Mouse (Mus musculus) kidney, embryonic 15.5 days (tissue): ENCODE results near the gene Itga6. TPM values are rescaled to one million over a fixed set of nuclear protein-coding genes. Genes with fewer than 3 reads are reported as not detected.

Experiments used
- ATAC-seq: fragments of 200-750 bp; cut with Nextera tagmentation; replicated peaks from 2 replicates; pipeline ENCODE4 v1.8.0; 2017; ENCODE audit warnings: moderate TSS enrichment; ENCODE audit not compliant: low FRiP score
- H3K27ac ChIP-seq: fragments of 300-500 bp; sonication (generic); 2 replicates; pipeline ENCODE4 v1.5.1; 2015; ENCODE audit warnings: mild to moderate bottlenecking, inconsistent platforms
- H3K27me3 ChIP-seq: fragments of 300-500 bp; sonication (generic); 2 replicates; pipeline ENCODE4 v1.6.1; 2015; ENCODE audit warnings: inconsistent platforms
- H3K36me3 ChIP-seq: fragments of 300-500 bp; sonication (generic); 2 replicates; pipeline ENCODE4 v1.6.1; 2015; ENCODE audit warnings: inconsistent platforms
- H3K4me1 ChIP-seq: fragments of 300-500 bp; sonication (generic); 2 replicates; pipeline ENCODE4 v1.6.1; 2015; ENCODE audit warnings: inconsistent platforms
- H3K4me2 ChIP-seq: fragments of 300-500 bp; sonication (generic); 2 replicates; pipeline ENCODE4 v1.6.1; 2015; ENCODE audit warnings: moderate library complexity, mild to moderate bottlenecking, inconsistent platforms
- H3K4me3 ChIP-seq: fragments of 300-500 bp; sonication (generic); replicated peaks from 2 replicates; pipeline ENCODE4 v1.5.1; 2015; ENCODE audit warnings: mild to moderate bottlenecking, inconsistent platforms
- H3K9ac ChIP-seq: fragments of 300-500 bp; sonication (generic); 2 replicates; pipeline ENCODE4 v1.6.1; 2015; ENCODE audit warnings: mild to moderate bottlenecking, inconsistent platforms
- H3K9me3 ChIP-seq: fragments of 300-500 bp; sonication (generic); replicated peaks from 2 replicates; pipeline ENCODE4 v1.6.1; 2016; ENCODE audit warnings: inconsistent platforms
- WGBS: fragments of 180-500 bp; shearing (Covaris S2); methylation state at CpG from one replicate; pipeline ENCODE4 v1.1.7; 2015; ENCODE audit warnings: mixed read lengths; 5-methylcytosine and 5-hydroxymethylcytosine counted together
- polyA plus RNA-seq: library from polyadenylated mRNA; unstranded; fragments of >200 nt; fragmentation: Nextera tagmentation; extraction: Ambion mirVana; gene quantifications from 2 replicates; pipeline ENCODE4 v1.2.1, GENCODE M21; 2015

The Itga6 gene
- polyA plus RNA-seq, 1 experiment from 2014 or later, result 74.6 TPM

- no peak overlapping the region for H3K4me3 ChIP-seq
- no peaks in the 10 kb centered on the region for H3K9me3 ChIP-seq
- peaks cover 9% of the 10 kb centered on the region; the same call in 1 of the 2 replicates for H3K36me3 ChIP-seq
- WGBS, result 36% methylated on average over 12 of the region's 12 CpGs
- H3K9ac ChIP-seq, result no peak overlapping the region
- no peaks in the 10 kb centered on the region for H3K27me3 ChIP-seq
- H3K4me2 ChIP-seq, result no peak overlapping the region
- ATAC-seq, result 0 out of 2 replicates have a peak, but pooled peaks have one; percentile 40
- peak overlapping the region; percentile 47; the same call in 1 of the 2 replicates for H3K27ac ChIP-seq
- H3K4me1 ChIP-seq, result peaks cover 55% of the 10 kb centered on the region
These were observed 67.0 kb downstream of the Itga6 start for GRCm38 (mm10) chr2:71812221-71813021.

- Histone ChIP-seq H3K9ac (no peak overlapping the region), H3K27me3 (no peaks in the 10 kb centered on the region), H3K4me1 (peaks cover 57% of the 10 kb centered on the region), H3K9me3 (no peaks in the 10 kb centered on the region), H3K4me2 (no peak overlapping the region), H3K36me3 (peaks cover 12% of the 10 kb centered on the region; the same call in 1 of the 2 replicates), H3K4me3 (no peak overlapping the region), H3K27ac (peak overlapping the region; percentile 47; the same call in 1 of the 2 replicates)
- WGBS, result 72% methylated on average over 4 of the region's 9 CpGs
- ATAC-seq, result no peak
These were observed 67.6 kb downstream of the Itga6 start for GRCm38 (mm10) chr2:71813022-71813358.

GRCm38 (mm10) chr2:71813371-71813770, 68.0 kb downstream of the Itga6 start:
- WGBS, result 76% methylated on average over 5 of the region's 8 CpGs
- Histone ChIP-seq H3K4me2 (no peak overlapping the region), H3K4me3 (no peak overlapping the region), H3K27me3 (no peaks in the 10 kb centered on the region), H3K36me3 (peaks cover 12% of the 10 kb centered on the region; the same call in 1 of the 2 replicates), H3K9me3 (no peaks in the 10 kb centered on the region), H3K4me1 (peaks cover 57% of the 10 kb centered on the region), H3K9ac (no peak overlapping the region), H3K27ac (no peak overlapping the region)
- no peak for ATAC-seq

- Histone ChIP-seq H3K27ac (peak overlapping the region; percentile 32; the same call in 1 of the 2 replicates), H3K4me3 (no peak overlapping the region), H3K36me3 (peaks cover 15% of the 10 kb centered on the region; the same call in 1 of the 2 replicates), H3K9me3 (no peaks in the 10 kb centered on the region), H3K9ac (no peak overlapping the region), H3K27me3 (no peaks in the 10 kb centered on the region), H3K4me1 (peaks cover 55% of the 10 kb centered on the region), H3K4me2 (no peak overlapping the region)
- no peak for ATAC-seq
- WGBS, result 37% methylated on average over 3 of the region's 3 CpGs
These were observed 68.6 kb downstream of the Itga6 start for GRCm38 (mm10) chr2:71814016-71814415.

GRCm38 (mm10) chr2:71815279-71815678, 69.9 kb downstream of the Itga6 start:
- H3K4me1 ChIP-seq, result peaks cover 52% of the 10 kb centered on the region
- no peaks in the 10 kb centered on the region for H3K9me3 ChIP-seq
- H3K36me3 ChIP-seq, result peaks cover 19% of the 10 kb centered on the region
- no peak overlapping the region for H3K4me2 ChIP-seq
- no peak overlapping the region for H3K27ac ChIP-seq
- WGBS, result 29% methylated on average over 5 of the region's 5 CpGs
- no peak overlapping the region for H3K4me3 ChIP-seq
- H3K27me3 ChIP-seq, result no peaks in the 10 kb centered on the region
- no peak overlapping the region for H3K9ac ChIP-seq
- ATAC-seq, result no peak

GRCm38 (mm10) chr2:71816391-71817041, 71.1 kb downstream of the Itga6 start:
- Histone ChIP-seq H3K36me3 (peaks cover 26% of the 10 kb centered on the region), H3K9me3 (no peaks in the 10 kb centered on the region), H3K4me2 (no peak overlapping the region), H3K27me3 (no peaks in the 10 kb centered on the region), H3K27ac (no peak overlapping the region), H3K4me3 (no peak overlapping the region), H3K4me1 (peaks cover 48% of the 10 kb centered on the region), H3K9ac (no peak overlapping the region)
- 0 out of 2 replicates have a peak, but pooled peaks have one; percentile 37 for ATAC-seq
- WGBS, result 41% methylated on average over 14 of the region's 14 CpGs

GRCm38 (mm10) chr2:71824146-71824545, 78.7 kb downstream of the Itga6 start:
- no peak overlapping the region for H3K9ac ChIP-seq
- H3K27me3 ChIP-seq, result no peaks in the 10 kb centered on the region
- no peak overlapping the region for H3K4me2 ChIP-seq
- no peak overlapping the region for H3K27ac ChIP-seq
- 0 out of 2 replicates have a peak, but pooled peaks cover 6% of the 10 kb centered on the region for H3K4me1 ChIP-seq
- H3K36me3 ChIP-seq, result peaks cover 56% of the 10 kb centered on the region
- H3K4me3 ChIP-seq, result no peak overlapping the region
- 56% methylated on average over 13 of the region's 13 CpGs for WGBS
- H3K9me3 ChIP-seq, result no peaks in the 10 kb centered on the region
- no peak for ATAC-seq

- Histone ChIP-seq H3K4me3 (no peak overlapping the region), H3K36me3 (peaks cover 40% of the 10 kb centered on the region), H3K4me1 (0 out of 2 replicates have a peak, but pooled peaks cover 10% of the 10 kb centered on the region), H3K9ac (no peak overlapping the region), H3K27me3 (no peaks in the 10 kb centered on the region), H3K9me3 (no peaks in the 10 kb centered on the region), H3K4me2 (no peak overlapping the region), H3K27ac (no peak overlapping the region)
- 76% methylated on average over 13 of the region's 13 CpGs for WGBS
- ATAC-seq, result no peak
These were observed 82.3 kb downstream of the Itga6 start for GRCm38 (mm10) chr2:71827711-71828110.

GRCm38 (mm10) chr2:71828928-71829327, 83.5 kb downstream of the Itga6 start:
- WGBS, result 39% methylated on average over 11 of the region's 11 CpGs
- Histone ChIP-seq H3K27ac (no peak overlapping the region), H3K9ac (no peak overlapping the region), H3K4me1 (0 out of 2 replicates have a peak, but pooled peaks cover 10% of the 10 kb centered on the region), H3K4me2 (no peak overlapping the region), H3K36me3 (peaks cover 38% of the 10 kb centered on the region), H3K4me3 (no peak overlapping the region), H3K9me3 (no peaks in the 10 kb centered on the region), H3K27me3 (no peaks in the 10 kb centered on the region)
- ATAC-seq, result peak; percentile 79

GRCm38 (mm10) chr2:71833626-71834025, 88.2 kb downstream of the Itga6 start:
- 87% methylated on average over 6 of the region's 6 CpGs for WGBS
- ATAC-seq, result no peak
- Histone ChIP-seq H3K27ac (no peak overlapping the region), H3K4me3 (no peak overlapping the region), H3K4me2 (no peak overlapping the region), H3K36me3 (peaks cover 31% of the 10 kb centered on the region), H3K9me3 (no peaks in the 10 kb centered on the region), H3K4me1 (0 out of 2 replicates have a peak, but pooled peaks cover 6% of the 10 kb centered on the region), H3K9ac (no peak overlapping the region), H3K27me3 (no peaks in the 10 kb centered on the region)

- ATAC-seq, result no peak
- H3K36me3 ChIP-seq, result peaks cover 38% of the 10 kb centered on the region
- 63% methylated on average over 7 of the region's 7 CpGs for WGBS
- H3K4me2 ChIP-seq, result no peak overlapping the region
- 0 out of 2 replicates have a peak, but pooled peaks cover 2% of the 10 kb centered on the region for H3K4me1 ChIP-seq
- no peak overlapping the region for H3K4me3 ChIP-seq
- H3K9me3 ChIP-seq, result no peaks in the 10 kb centered on the region
- no peaks in the 10 kb centered on the region for H3K27me3 ChIP-seq
- H3K9ac ChIP-seq, result no peak overlapping the region
- no peak overlapping the region for H3K27ac ChIP-seq
These were observed 89.0 kb downstream of the Itga6 start for GRCm38 (mm10) chr2:71834371-71834770.

GRCm38 (mm10) chr2:71835556-71835955, 90.1 kb downstream of the Itga6 start:
- 89% methylated on average over 8 of the region's 8 CpGs for WGBS

More at GRCm38 (mm10) chr2:71835556-71835955, 90.1 kb downstream of the Itga6 start:
- H3K36me3 ChIP-seq, result peaks cover 44% of the 10 kb centered on the region
- H3K27ac ChIP-seq, result no peak overlapping the region
- no peak overlapping the region for H3K9ac ChIP-seq
- no peak overlapping the region for H3K4me2 ChIP-seq
- no peaks in the 10 kb centered on the region for H3K27me3 ChIP-seq
- no peak for ATAC-seq
- no peaks in the 10 kb centered on the region for H3K4me1 ChIP-seq
- no peaks in the 10 kb centered on the region for H3K9me3 ChIP-seq
- H3K4me3 ChIP-seq, result no peak overlapping the region
